Mouse (Mus musculus): ENCODE measurements around the gene Gm4894. TPM values are rescaled to one million over a fixed set of nuclear protein-coding genes. Genes with fewer than 3 reads are reported as not detected.

The Gm4894 gene
- polyA plus RNA-seq, 1 experiment, result not detected

Other genes with a start within 250 kb of the Gm4894 start
- gene Zw10, start 194.9 kb upstream of the Gm4894 start, polyA plus RNA-seq (2012; rRNA removed), result 22.1 and 24.0 TPM in 2 replicates
- gene Tmprss5, start 169.3 kb upstream of the Gm4894 start, polyA plus RNA-seq (2012; rRNA removed), result 6.0 and 6.9 TPM in 2 replicates
- 4.4 and 8.5 TPM in 2 replicates for gene Drd2, start 90.1 kb downstream of the Gm4894 start, polyA plus RNA-seq (2012; rRNA removed)
- gene Ankk1, start 176.5 kb downstream of the Gm4894 start, polyA plus RNA-seq (2012; rRNA removed), result not detected in 2 replicates
- 2.4 TPM in 2 replicates for gene Ttc12, start 235.7 kb downstream of the Gm4894 start, polyA plus RNA-seq (2012; rRNA removed)

Data from frontal cortex, adult 2 months (tissue).